Mouse (Mus musculus) adrenal gland, adult 10 weeks (tissue): ENCODE measurements around the gene Cyp1a2. TPM values are rescaled to one million over a fixed set of nuclear protein-coding genes. Genes with fewer than 3 reads are reported as not detected.

ENCODE experiments used
- polyA plus RNA-seq: library from polyadenylated mRNA; stranded (reverse); fragments of 350-450 nt; fragmentation: Illumina TruSeq; extraction: RNeasy Lipid Tissue Mini Kit (QIAGEN cat#74804); gene quantifications from one replicate; pipeline ENCODE4 v1.2.3, GENCODE M21; 2014; ENCODE audit warnings: low read depth, low replicate concordance

The Cyp1a2 gene
- not detected for polyA plus RNA-seq

DNA sequence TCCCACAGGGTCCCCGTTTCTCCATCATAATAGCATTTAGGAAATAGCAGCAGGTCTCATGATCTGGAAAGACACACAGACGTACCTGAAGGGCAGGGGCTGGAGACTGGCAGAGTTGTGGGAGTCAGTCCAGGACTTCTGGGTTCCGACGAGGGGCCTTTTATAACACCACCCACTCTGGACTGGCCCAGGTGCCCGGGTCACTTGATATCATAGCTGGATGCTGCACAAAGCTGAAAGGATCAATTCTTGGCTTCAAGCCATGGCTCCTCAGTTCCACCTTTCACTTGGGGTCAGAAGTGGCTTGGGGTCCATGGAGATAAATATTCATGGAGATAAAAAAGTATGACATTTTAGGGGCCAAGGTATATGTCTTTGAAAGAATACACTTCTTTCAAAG, at the start of gene Cyp1a2:
Cyp1a2 (minus strand) TSS at position 184 of the 400 bp plus-strand sequence.

DNA sequence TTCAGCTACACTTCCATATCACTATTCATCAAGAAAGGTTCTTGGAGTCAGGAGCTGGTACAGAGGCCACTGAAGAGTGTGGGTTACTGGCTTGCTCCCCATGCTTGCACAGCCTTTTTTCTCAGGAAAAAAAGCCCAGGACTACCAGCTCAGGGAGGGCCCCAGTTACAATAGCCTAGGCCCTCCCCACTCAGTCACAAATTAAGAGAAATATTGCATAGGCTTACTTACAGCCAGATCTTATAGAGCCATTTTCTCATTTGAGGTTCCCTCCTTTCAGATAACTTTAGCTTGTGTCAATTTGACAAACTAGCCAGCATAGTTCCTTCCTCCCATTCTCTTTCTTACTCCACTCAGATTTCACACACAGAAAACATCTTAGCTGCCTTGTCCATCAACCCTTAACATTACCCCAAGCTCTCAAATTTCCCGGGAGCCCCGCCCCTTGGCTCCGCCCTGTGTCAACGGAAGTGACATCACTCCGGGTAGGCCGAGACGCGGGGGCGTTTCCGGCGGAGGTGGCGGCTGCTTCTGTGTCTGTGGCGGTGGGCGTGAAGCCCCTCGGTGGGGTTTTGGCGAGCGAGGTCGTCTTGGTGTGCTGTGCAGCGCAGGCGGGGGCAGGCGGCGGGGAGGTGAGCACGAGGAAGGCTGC, 24.7 kb upstream of the Cyp1a2 start, which contains the start of gene Edc3:
Edc3 (plus strand) TSS at position 473 of the 652 bp plus-strand sequence.

DNA sequence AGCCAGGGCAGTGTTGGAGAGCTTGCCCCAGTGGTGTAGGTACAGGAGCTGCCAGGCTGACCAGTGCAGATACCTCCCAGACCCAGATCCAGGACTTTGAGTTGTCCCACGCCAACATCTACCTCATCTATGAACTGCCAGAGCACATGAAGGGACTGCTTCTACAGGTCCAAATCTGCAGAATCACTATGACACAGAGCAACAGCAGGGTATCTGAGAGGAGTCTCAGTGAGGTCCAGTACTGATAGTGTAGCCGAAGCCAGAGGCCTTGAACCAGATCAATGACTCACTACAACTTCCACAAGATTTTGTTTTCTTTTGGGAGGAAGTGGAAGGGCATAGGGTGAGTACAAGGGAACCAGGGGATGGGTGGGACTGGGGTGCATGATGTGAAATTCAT, 4.2 kb upstream of the Cyp1a2 start, which contains the start of gene Cyp1a1:
Cyp1a1 (plus strand) TSS at position 178 of the 400 bp plus-strand sequence.

DNA sequence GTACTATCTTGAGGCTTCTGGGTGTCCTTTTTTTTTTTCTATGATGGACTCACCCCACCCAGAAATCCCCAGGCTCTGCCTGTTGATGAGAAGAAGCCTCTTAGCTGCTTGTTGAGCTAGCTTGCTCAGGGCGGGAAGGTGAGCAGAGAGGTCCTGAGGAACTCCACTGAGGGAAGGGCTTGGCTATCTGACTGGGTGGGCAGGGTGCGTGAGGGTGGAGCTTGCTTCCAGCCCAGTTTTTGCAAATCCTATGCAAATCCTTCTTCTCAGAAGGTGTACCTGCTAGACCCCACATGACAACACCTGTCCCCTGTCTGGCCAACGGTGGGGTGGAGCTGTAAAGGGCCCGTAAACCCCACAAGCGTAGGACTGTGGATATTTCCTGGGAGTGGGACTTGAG, 30.2 kb downstream of the Cyp1a2 start, which contains the start of gene Csk:
Csk (minus strand) TSS at position 349 of the 400 bp plus-strand sequence.

Other genes with a start within 250 kb of the Cyp1a2 start
- 4.4 TPM for gene Ppcdc, start 243.6 kb downstream of the Cyp1a2 start, polyA plus RNA-seq
- 4.0 TPM for gene Scamp5, start 215.6 kb downstream of the Cyp1a2 start, polyA plus RNA-seq
- gene Rpp25, start 179.7 kb downstream of the Cyp1a2 start, polyA plus RNA-seq, result not detected
- 453 TPM for gene Cox5a, start 162.4 kb downstream of the Cyp1a2 start, polyA plus RNA-seq
- gene Fam219b, start 146.2 kb downstream of the Cyp1a2 start, polyA plus RNA-seq, result 10.2 TPM
- 12.5 TPM for gene Mpi, start 130.9 kb downstream of the Cyp1a2 start, polyA plus RNA-seq
- 15.0 TPM for gene Scamp2, start 122.8 kb downstream of the Cyp1a2 start, polyA plus RNA-seq
- 6.0 TPM for gene Ulk3, start 94.3 kb downstream of the Cyp1a2 start, polyA plus RNA-seq
- not detected for gene Cplx3, start 77.4 kb downstream of the Cyp1a2 start, polyA plus RNA-seq
- gene Lman1l, start 62.9 kb downstream of the Cyp1a2 start, polyA plus RNA-seq, result not detected
- 6.5 TPM for gene Csk, start 30.1 kb downstream of the Cyp1a2 start, polyA plus RNA-seq
- 0.29 TPM for gene Cyp1a1, start 4.2 kb upstream of the Cyp1a2 start, polyA plus RNA-seq
- gene Edc3, start 24.8 kb upstream of the Cyp1a2 start, polyA plus RNA-seq, result 3.7 TPM
- 49.8 TPM for gene Clk3, start 82.2 kb upstream of the Cyp1a2 start, polyA plus RNA-seq
- 0.58 TPM for gene Arid3b, start 153.1 kb upstream of the Cyp1a2 start, polyA plus RNA-seq
- gene Ubl7, start 227.3 kb upstream of the Cyp1a2 start, polyA plus RNA-seq, result 72.4 TPM